Mouse (Mus musculus) bone marrow, adult 2 months (tissue): ENCODE results near the gene Dhx8.

ENCODE experiments used
- CTCF ChIP-seq: fragments of 200-500 bp; IDR thresholded peaks from 2 replicates; pipeline ENCODE4 v1.5.1; 2011; ENCODE audit warnings: low read length, control low read depth; ENCODE audit not compliant: control insufficient read depth, insufficient read depth
- POLR2A ChIP-seq: fragments of 200-500 bp; IDR thresholded peaks from 2 replicates; pipeline ENCODE4 v1.6.1; 2011; ENCODE audit warnings: low read depth, mild to moderate bottlenecking, control low read depth, low read length, borderline replicate concordance; ENCODE audit not compliant: control insufficient read depth

- TF ChIP-seq CTCF (peak; percentile 82), POLR2A (no peak)
These were observed 81.8 kb downstream of the Dhx8 start for GRCm38 (mm10) chr11:101814375-101815102.
